Mouse (Mus musculus) kidney, adult 10 weeks (tissue): ENCODE results near the gene Pwwp2b. TPM values are rescaled to one million over a fixed set of nuclear protein-coding genes. Genes with fewer than 3 reads are reported as not detected.

Experiments
- polyA plus RNA-seq: library from polyadenylated mRNA; stranded (reverse); fragments of 350-450 nt; fragmentation: Illumina TruSeq; extraction: RNeasy Lipid Tissue Mini Kit (QIAGEN cat#74804); gene quantifications from one replicate; pipeline ENCODE4 v1.2.3, GENCODE M21; 2014; ENCODE audit warnings: low read depth, low replicate concordance

Pwwp2b gene
- polyA plus RNA-seq, result 0.77 TPM

GRCm38 (mm10) chr7:139247881-139248614 lies at the start of gene Pwwp2b:
Pwwp2b (plus strand) TSS chr7:139248482.

DNA sequence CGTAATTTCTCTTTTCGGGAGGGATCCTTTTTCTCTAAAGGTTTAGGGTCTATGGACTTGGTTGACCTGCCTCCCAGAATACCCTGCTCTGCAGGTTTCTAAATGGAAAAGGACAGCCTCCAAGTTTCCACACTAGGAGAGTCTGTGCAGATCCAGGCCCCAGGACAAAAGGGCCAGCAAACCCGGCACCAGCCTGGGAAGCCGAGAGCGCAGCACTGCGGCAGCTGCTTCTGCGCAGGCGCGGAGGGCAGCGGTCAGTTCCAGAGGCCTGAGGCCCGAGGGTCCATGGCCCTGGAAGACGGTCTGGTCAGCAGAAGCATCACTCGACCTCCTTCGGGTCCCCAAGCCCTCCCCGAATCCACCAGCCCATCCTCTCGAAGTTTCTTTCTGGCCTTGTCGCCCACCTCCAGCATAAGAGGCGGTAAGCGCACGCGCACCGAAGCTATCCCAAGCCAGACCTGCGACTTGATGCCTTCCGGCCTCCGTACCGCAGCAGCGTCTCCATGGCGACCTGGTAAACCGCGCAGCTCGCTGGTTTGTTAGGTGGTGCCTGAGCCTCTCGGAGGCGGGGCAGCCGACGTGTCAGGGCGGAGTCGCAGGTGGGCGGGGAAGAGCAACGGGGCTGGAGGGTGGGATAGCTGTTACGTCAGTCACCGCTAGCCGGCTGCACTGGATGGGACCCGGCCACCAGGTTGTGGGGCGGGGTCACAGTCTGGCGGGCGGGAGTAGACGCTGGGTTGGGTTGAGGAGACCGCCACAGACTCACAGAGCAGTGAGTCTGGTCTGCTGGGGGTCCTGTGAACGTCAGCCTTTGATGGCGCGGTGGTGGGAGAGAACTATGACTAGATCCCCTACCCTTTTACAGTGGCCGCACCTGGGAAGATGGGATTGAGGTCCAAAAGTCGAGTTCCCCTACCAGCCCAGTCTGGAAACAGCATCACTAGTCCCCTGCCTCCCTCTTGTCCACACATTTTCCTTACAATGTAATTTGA lies 35.2 kb upstream of the Pwwp2b start, which contains the start of the genes Lrrc27 and Stk32c:
Gene Lrrc27, plus strand, starts transcription at position 235 of the 992 bp plus-strand sequence.
Gene Stk32c, minus strand, starts transcription at position 554 of the 992 bp plus-strand sequence.

Other genes with a start within 250 kb of the Pwwp2b start
- not detected for gene Dpysl4, start 162.5 kb upstream of the Pwwp2b start, polyA plus RNA-seq
- 2.7 TPM for gene Lrrc27, start 35.5 kb upstream of the Pwwp2b start, polyA plus RNA-seq
- gene Stk32c, start 35.2 kb upstream of the Pwwp2b start, polyA plus RNA-seq, result not detected
- 23.4 TPM for gene Inpp5a, start 140.6 kb downstream of the Pwwp2b start, polyA plus RNA-seq